Mouse (Mus musculus): ENCODE data around the gene Ppp1r13l. TPM values are rescaled to one million over a fixed set of nuclear protein-coding genes. Genes with fewer than 3 reads are reported as not detected.

The Ppp1r13l gene
- polyA plus RNA-seq, 2 experiments, result 15.3 to 33.8 TPM

DNA sequence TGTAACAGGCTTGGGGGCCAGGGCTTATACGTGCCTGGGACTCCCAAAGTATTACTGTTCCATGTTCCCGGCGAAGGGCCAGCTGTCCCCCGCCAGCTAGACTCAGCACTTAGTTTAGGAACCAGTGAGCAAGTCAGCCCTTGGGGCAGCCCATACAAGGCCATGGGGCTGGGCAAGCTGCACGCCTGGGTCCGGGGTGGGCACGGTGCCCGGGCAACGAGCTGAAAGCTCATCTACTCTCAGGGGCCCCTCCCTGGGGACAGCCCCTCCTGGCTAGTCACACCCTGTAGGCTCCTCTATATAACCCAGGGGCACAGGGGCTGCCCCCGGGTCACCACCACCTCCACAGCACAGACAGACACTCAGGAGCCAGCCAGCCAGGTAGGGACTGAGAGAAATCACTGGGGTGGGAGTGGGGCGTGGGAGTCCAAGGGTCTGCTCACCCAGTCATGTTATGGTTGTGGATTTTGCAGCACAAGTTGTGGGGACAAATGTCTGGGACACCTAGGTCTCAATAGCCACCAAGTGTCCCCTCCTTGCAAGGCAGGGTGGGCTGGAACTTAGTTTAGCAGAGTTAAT, 51.3 kb downstream of the Ppp1r13l start:
- Histone ChIP-seq H3K27ac (replicated peaks; ENCODE audit: low read depth, low read length) (no peak overlapping the region), H3K27me3 (ENCODE audit: control insufficient read depth, insufficient read depth, low read length) (no peaks in the 10 kb centered on the region), H3K9me3 (ENCODE audit: control insufficient read depth, low read length) (no peaks in the 10 kb centered on the region), H3K9ac (ENCODE audit: low read depth, low read length, severe bottlenecking) (no peak overlapping the region), H3K4me1 (ENCODE audit: control insufficient read depth, insufficient read depth, low read length) (no peaks in the 10 kb centered on the region), H3K36me3 (ENCODE audit: control insufficient read depth, insufficient read depth, low read length) (no peaks in the 10 kb centered on the region), H3K4me2 (replicated peaks; ENCODE audit: low read depth, low read length, severe bottlenecking) (no peak overlapping the region), H3K4me3 (replicated peaks; ENCODE audit: low read length) (no peak overlapping the region)
- 84% methylated on average over 11 of the region's 11 CpGs for WGBS
- no peak for TF ChIP-seq POLR2A (IDR thresholded peaks at IDR 0.05; ENCODE audit: borderline replicate concordance, extremely low read depth, insufficient read depth, insufficient read length)
- ATAC-seq (ENCODE audit: low FRiP score, low read depth) (0 out of 2 replicates have a peak, but pooled peaks have one; percentile 9), DNase-seq (ENCODE audit: low spot score) (no peak)

DNA sequence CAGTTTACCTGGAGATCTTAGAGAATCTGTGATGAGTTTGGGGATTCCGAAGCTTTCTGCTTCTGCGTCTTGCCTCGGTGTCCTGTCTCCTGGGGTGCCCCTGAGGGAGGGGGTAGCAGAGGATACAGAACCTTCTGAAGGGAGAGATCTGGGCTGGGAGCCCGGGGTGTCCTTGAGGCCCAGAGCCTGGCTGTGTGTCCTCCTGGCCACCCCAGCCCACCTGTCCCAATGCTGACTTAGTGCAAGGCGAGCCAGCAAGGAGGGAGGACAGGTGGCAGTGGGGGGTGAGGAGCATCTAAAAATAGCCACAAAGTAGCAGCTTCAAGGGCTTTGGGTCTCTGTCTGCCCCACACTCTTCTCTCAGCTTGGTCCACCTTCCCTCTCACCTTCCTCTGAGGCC, 52.2 kb downstream of the Ppp1r13l start:
- Histone ChIP-seq H3K9ac (ENCODE audit: low read depth, low read length, severe bottlenecking) (no peak overlapping the region), H3K36me3 (ENCODE audit: control insufficient read depth, insufficient read depth, low read length) (no peaks in the 10 kb centered on the region), H3K4me2 (replicated peaks; ENCODE audit: low read depth, low read length, severe bottlenecking) (no peak overlapping the region), H3K9me3 (ENCODE audit: control insufficient read depth, low read length) (no peaks in the 10 kb centered on the region), H3K4me3 (replicated peaks; ENCODE audit: low read length) (no peak overlapping the region), H3K27me3 (ENCODE audit: control insufficient read depth, insufficient read depth, low read length) (no peaks in the 10 kb centered on the region), H3K4me1 (ENCODE audit: control insufficient read depth, insufficient read depth, low read length) (no peaks in the 10 kb centered on the region), H3K27ac (replicated peaks; ENCODE audit: low read depth, low read length) (no peak overlapping the region)
- 0 out of 2 replicates have a peak, but pooled peaks have one; percentile 11 for ATAC-seq (ENCODE audit: low FRiP score, low read depth)
- no peak for DNase-seq (ENCODE audit: low spot score)
- no peak for TF ChIP-seq POLR2A (IDR thresholded peaks at IDR 0.05; ENCODE audit: borderline replicate concordance, extremely low read depth, insufficient read depth, insufficient read length)
- WGBS, result 73% methylated on average over 5 of the region's 5 CpGs

DNA sequence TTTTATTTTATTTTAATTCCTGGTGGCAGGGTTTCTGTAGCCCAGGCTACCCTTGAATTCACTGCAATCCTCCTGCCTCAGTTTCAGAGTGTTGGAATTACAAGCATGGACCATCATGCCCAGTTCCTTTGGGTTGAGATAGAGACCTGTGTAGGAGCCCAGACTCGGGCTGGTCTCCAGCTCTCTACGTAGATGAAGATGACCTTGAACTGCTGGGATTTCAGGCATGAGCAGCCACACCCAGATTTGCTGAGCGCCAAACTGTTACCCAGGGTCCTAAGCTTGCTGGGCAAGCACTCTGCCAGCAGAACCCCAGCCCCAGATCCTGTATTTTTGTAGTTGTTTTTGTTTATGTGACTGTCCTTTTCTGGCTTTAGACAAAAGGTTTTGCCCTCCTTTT, 54.0 kb downstream of the Ppp1r13l start:
- no peak for TF ChIP-seq POLR2A (IDR thresholded peaks at IDR 0.05; ENCODE audit: borderline replicate concordance, extremely low read depth, insufficient read depth, insufficient read length)

DNA sequence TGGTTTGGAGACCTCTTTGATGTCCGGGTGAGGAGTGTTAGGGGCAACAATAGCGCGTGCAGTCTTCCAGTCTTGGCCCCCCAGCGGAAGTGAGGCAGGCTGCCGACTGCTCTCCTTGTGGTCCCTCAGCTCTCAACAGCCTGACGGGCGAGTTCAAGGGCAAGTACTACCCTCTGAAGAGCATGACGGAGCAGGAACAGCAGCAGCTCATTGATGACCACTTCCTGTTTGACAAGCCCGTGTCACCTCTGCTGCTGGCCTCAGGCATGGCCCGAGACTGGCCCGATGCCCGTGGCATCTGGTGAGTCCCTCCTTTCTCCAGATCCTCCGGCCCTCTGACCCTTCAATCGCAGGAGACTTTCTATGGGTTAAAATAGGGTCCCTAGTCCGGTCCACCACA, 57.0 kb downstream of the Ppp1r13l start:
- no peaks in the 10 kb centered on the region for H3K4me1 ChIP-seq (ENCODE audit: control insufficient read depth, insufficient read depth, low read length)
- no peak overlapping the region for H3K4me2 ChIP-seq (replicated peaks; ENCODE audit: low read depth, low read length, severe bottlenecking)
- 69% methylated on average over 15 of the region's 15 CpGs for WGBS
- H3K27ac ChIP-seq (replicated peaks; ENCODE audit: low read depth, low read length), result no peak overlapping the region
- H3K36me3 ChIP-seq (ENCODE audit: control insufficient read depth, insufficient read depth, low read length), result no peaks in the 10 kb centered on the region
- no peak overlapping the region for H3K9ac ChIP-seq (ENCODE audit: low read depth, low read length, severe bottlenecking)
- H3K9me3 ChIP-seq (ENCODE audit: control insufficient read depth, low read length), result no peaks in the 10 kb centered on the region
- no peak for DNase-seq (ENCODE audit: low spot score)
- no peak for TF ChIP-seq POLR2A (IDR thresholded peaks at IDR 0.05; ENCODE audit: borderline replicate concordance, extremely low read depth, insufficient read depth, insufficient read length)
- H3K27me3 ChIP-seq (ENCODE audit: control insufficient read depth, insufficient read depth, low read length), result peaks cover 25% of the 10 kb centered on the region
- no peak for ATAC-seq (ENCODE audit: low FRiP score, low read depth)
- no peak overlapping the region for H3K4me3 ChIP-seq (replicated peaks; ENCODE audit: low read length)

More for the DNA sequence above, 54.0 kb downstream of the Ppp1r13l start:
- 86% methylated on average over 3 of the region's 3 CpGs for WGBS
- DNase-seq (ENCODE audit: low spot score) (no peak), ATAC-seq (ENCODE audit: low FRiP score, low read depth) (no peak)
- Histone ChIP-seq H3K4me1 (ENCODE audit: control insufficient read depth, insufficient read depth, low read length) (no peaks in the 10 kb centered on the region), H3K4me2 (replicated peaks; ENCODE audit: low read depth, low read length, severe bottlenecking) (no peak overlapping the region), H3K36me3 (ENCODE audit: control insufficient read depth, insufficient read depth, low read length) (no peaks in the 10 kb centered on the region), H3K27me3 (ENCODE audit: control insufficient read depth, insufficient read depth, low read length) (no peaks in the 10 kb centered on the region; the same call in 1 of the 2 replicates), H3K27ac (replicated peaks; ENCODE audit: low read depth, low read length) (no peak overlapping the region), H3K9ac (ENCODE audit: low read depth, low read length, severe bottlenecking) (no peak overlapping the region), H3K9me3 (ENCODE audit: control insufficient read depth, low read length) (no peaks in the 10 kb centered on the region), H3K4me3 (replicated peaks; ENCODE audit: low read length) (no peak overlapping the region)

DNA sequence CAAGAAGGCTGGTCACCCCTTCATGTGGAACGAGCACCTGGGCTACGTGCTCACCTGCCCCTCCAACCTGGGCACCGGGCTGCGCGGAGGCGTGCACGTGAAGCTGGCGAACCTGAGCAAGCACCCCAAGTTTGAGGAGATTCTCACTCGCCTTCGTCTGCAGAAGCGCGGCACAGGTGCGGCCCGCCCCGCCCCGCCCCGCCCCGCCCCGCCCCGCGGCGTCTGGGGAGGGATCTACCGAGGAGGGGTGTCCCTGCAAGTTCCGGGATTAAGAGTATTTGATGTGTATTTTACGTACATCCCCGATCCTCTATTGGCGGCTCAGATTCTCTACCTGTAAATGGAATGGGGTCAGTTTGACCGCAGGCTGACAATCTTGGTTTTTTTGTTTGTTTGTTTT, 60.6 kb downstream of the Ppp1r13l start:
- Histone ChIP-seq H3K27ac (replicated peaks; ENCODE audit: low read depth, low read length) (no peak overlapping the region), H3K36me3 (ENCODE audit: control insufficient read depth, insufficient read depth, low read length) (peaks cover 4% of the 10 kb centered on the region), H3K4me2 (replicated peaks; ENCODE audit: low read depth, low read length, severe bottlenecking) (no peak overlapping the region), H3K9ac (ENCODE audit: low read depth, low read length, severe bottlenecking) (no peak overlapping the region), H3K27me3 (ENCODE audit: control insufficient read depth, insufficient read depth, low read length) (peaks cover 28% of the 10 kb centered on the region), H3K4me3 (replicated peaks; ENCODE audit: low read length) (no peak overlapping the region; the same call in 1 of the 2 replicates), H3K4me1 (ENCODE audit: control insufficient read depth, insufficient read depth, low read length) (no peaks in the 10 kb centered on the region), H3K9me3 (ENCODE audit: control insufficient read depth, low read length) (no peaks in the 10 kb centered on the region)
- ATAC-seq (ENCODE audit: low FRiP score, low read depth), result no peak
- TF ChIP-seq POLR2A (IDR thresholded peaks at IDR 0.05; ENCODE audit: borderline replicate concordance, extremely low read depth, insufficient read depth, insufficient read length), result no peak
- DNase-seq (ENCODE audit: low spot score), result no peak
- 6% methylated on average over 27 of the region's 28 CpGs for WGBS

Measured in limb, embryonic 14.5 days (tissue).